Mouse (Mus musculus) gastrocnemius, postnatal 36 days (tissue): ENCODE data around the gene Ppp1r7. TPM values are rescaled to one million over a fixed set of nuclear protein-coding genes. Genes with fewer than 3 reads are reported as not detected.
"Not testable (repeated sequence)": the region's sequence is repeated elsewhere in the genome, so short reads cannot be mapped to it uniquely, and the experiment has no call there.

Experiments used
- DNase-seq, 2 experiments: peaks; one replicate each; pipeline ENCODE4 v3.0.0; 2022
- intact Hi-C: fragments of 180-260 bp; cut with DNase I; formaldehyde crosslinking; loops from one replicate; pipeline ENCODE4 v1.15.1; 2025
- long read RNA-seq, 2 experiments: library from polyadenylated mRNA; stranded (forward); transcript quantifications; one replicate each; pipeline ENCODE4 v2.0.0; 2021
- total RNA-seq, 2 experiments: library from RNA; stranded (reverse); gene quantifications; 2 replicates each; pipeline ENCODE4 v1.2.3; 2021

Gene Ppp1r7
- 10 to 100 TPM; 18.9 to 22.7 TPM for total RNA-seq
- long read RNA-seq, experiment 1, full-length matches to known transcripts = 19 of 23 reads
- long read RNA-seq, experiment 1, partial matches to known transcripts = 4 of 23 reads
- long read RNA-seq, experiment 1, other reads (novel, unspliced or antisense) = 0 of 23 reads
- long read RNA-seq, experiment 2, full-length matches to known transcripts = 39 of 47 reads
- long read RNA-seq, experiment 2, partial matches to known transcripts = 1 of 47 reads
- long read RNA-seq, experiment 2, other reads (novel, unspliced or antisense) = 7 of 47 reads

- peak; percentile 87 to 92 for DNase-seq
- intact Hi-C loops = loop anchor here (5.0 kb wide), 2 partner anchors 166 to 169 kb away; partner anchors contain the start of gene Farp2
These were observed at the start of gene Ppp1r7, which contains the start of gene Pask for GRCm38 (mm10) chr1:93342648-93343503. Gene Ppp1r7, plus strand, starts transcription at chr1:93342854. Gene Pask, minus strand, starts transcription at chr1:93343482.

GRCm38 (mm10) chr1:93294491-93294890 is 48.2 kb upstream of the Ppp1r7 start:
- intact Hi-C loops, DNase-seq: not testable (repeated sequence)

- intact Hi-C loops = loop anchor here (10.0 kb wide), 2 partner anchors 125 to 365 kb away; partner anchors contain the start of gene Capn10
These were observed 42.9 kb upstream of the Ppp1r7 start for GRCm38 (mm10) chr1:93299791-93300190.

GRCm38 (mm10) chr1:93300578-93300977 is 42.1 kb upstream of the Ppp1r7 start:
- DNase-seq = no peak
- intact Hi-C loops = loop anchor here (10.0 kb wide), 2 partner anchors 126 to 366 kb away; partner anchors contain the start of gene Capn10

More at GRCm38 (mm10) chr1:93299791-93300190, 42.9 kb upstream of the Ppp1r7 start:
- no peak for DNase-seq

GRCm38 (mm10) chr1:93305581-93306337 is 36.9 kb upstream of the Ppp1r7 start, which contains the start of gene Mterf4:
Gene Mterf4, minus strand, starts transcription at chr1:93305915.
- DNase-seq = peak; percentile 71 to 73
- intact Hi-C loops = loop anchor here (2.0 to 10.0 kb wide), 3 partner anchors 39 to 371 kb away; partner anchors contain the start of gene Capn10

GRCm38 (mm10) chr1:93323973-93324372 is 18.7 kb upstream of the Ppp1r7 start:
- no peak for DNase-seq
- intact Hi-C loops = no loop called here

- DNase-seq = no peak
- intact Hi-C loops = no loop called here
These were observed 16.2 kb upstream of the Ppp1r7 start for GRCm38 (mm10) chr1:93326446-93326845.

GRCm38 (mm10) chr1:93334621-93335020 is 8.0 kb upstream of the Ppp1r7 start:
- no peak for DNase-seq
- intact Hi-C loops = no loop called here

GRCm38 (mm10) chr1:93343504-93344047 is 922 bp downstream of the Ppp1r7 start:
- peak; percentile 86 to 92 for DNase-seq
- intact Hi-C loops = loop anchor here (2.0 to 5.0 kb wide), 3 partner anchors 39 to 169 kb away; partner anchors contain the start of genes Farp2 and Mterf4

GRCm38 (mm10) chr1:93347176-93347575 is 4.5 kb downstream of the Ppp1r7 start:
- DNase-seq = no peak
- intact Hi-C loops = no loop called here

GRCm38 (mm10) chr1:93349701-93350100 is 7.0 kb downstream of the Ppp1r7 start:
- intact Hi-C loops = no loop called here
- no peak for DNase-seq

GRCm38 (mm10) chr1:93352724-93353123 is 10.1 kb downstream of the Ppp1r7 start:
- DNase-seq = no peak
- intact Hi-C loops = no loop called here

- DNase-seq = no peak
- intact Hi-C loops = no loop called here
These were observed 20.0 kb downstream of the Ppp1r7 start for GRCm38 (mm10) chr1:93362661-93363060.

- no peak for DNase-seq
These were observed 23.0 kb downstream of the Ppp1r7 start for GRCm38 (mm10) chr1:93365641-93366040.

GRCm38 (mm10) chr1:93373665-93374064 is 31.0 kb downstream of the Ppp1r7 start, which contains the start of gene Ano7:
Gene Ano7, plus strand, starts transcription at chr1:93373930.
- DNase-seq = no peak
- intact Hi-C loops = no loop called here

More at GRCm38 (mm10) chr1:93365641-93366040, 23.0 kb downstream of the Ppp1r7 start:
- intact Hi-C loops = no loop called here

- no peak for DNase-seq
- intact Hi-C loops = no loop called here
These were observed 34.7 kb downstream of the Ppp1r7 start for GRCm38 (mm10) chr1:93377307-93377706.

GRCm38 (mm10) chr1:93379117-93379516 is 36.5 kb downstream of the Ppp1r7 start:
- no peak for DNase-seq
- intact Hi-C loops = no loop called here

- no peak for DNase-seq
- intact Hi-C loops = no loop called here
These were observed 44.5 kb downstream of the Ppp1r7 start for GRCm38 (mm10) chr1:93387198-93387597.

- DNase-seq = no peak
- intact Hi-C loops = no loop called here
These were observed 46.3 kb downstream of the Ppp1r7 start for GRCm38 (mm10) chr1:93388906-93389305.
